Mouse (Mus musculus) frontal cortex, postnatal 14 days (tissue): ENCODE data around the gene Gm17387.

Experiments
- DNase-seq, 2 experiments: peaks; one replicate each; pipeline ENCODE4 v3.0.0; 2022; ENCODE audit warnings: low spot score in 2 of 2

Gm17387 gene

GRCm38 (mm10) chr7:141072017-141072745 is 43.2 kb downstream of the Gm17387 start:
- no peak for DNase-seq

GRCm38 (mm10) chr7:141073782-141074181 is 44.9 kb downstream of the Gm17387 start:
- DNase-seq = no peak

GRCm38 (mm10) chr7:141077841-141078240 is 48.9 kb downstream of the Gm17387 start, which contains the start of gene Pkp3:
Gene Pkp3 (plus strand): TSS chr7:141078218.
- no peak for DNase-seq

- no peak for DNase-seq
These were observed 49.9 kb downstream of the Gm17387 start for GRCm38 (mm10) chr7:141078876-141079275.
